Mouse (Mus musculus) neural tube, embryonic 12.5 days (tissue): ENCODE data around the gene Srgap3. TPM values are rescaled to one million over a fixed set of nuclear protein-coding genes. Genes with fewer than 3 reads are reported as not detected.

ENCODE experiments used
- ATAC-seq: fragments of 200-750 bp; cut with Nextera tagmentation; 2 replicates; pipeline ENCODE4 v1.8.0; 2017; ENCODE audit warnings: low read depth, mild to moderate bottlenecking, moderate TSS enrichment, moderate library complexity; ENCODE audit not compliant: low FRiP score
- H3K27ac ChIP-seq: fragments of 300-500 bp; sonication (generic); 2 replicates; pipeline ENCODE4 v1.5.1; 2016
- H3K27me3 ChIP-seq: fragments of 300-500 bp; sonication (generic); replicated peaks from 2 replicates; pipeline ENCODE4 v1.6.1; 2016; ENCODE audit warnings: mild to moderate bottlenecking
- H3K36me3 ChIP-seq: fragments of 300-500 bp; sonication (generic); 2 replicates; pipeline ENCODE4 v1.6.1; 2016; ENCODE audit warnings: mild to moderate bottlenecking
- H3K4me1 ChIP-seq: fragments of 300-500 bp; sonication (generic); 2 replicates; pipeline ENCODE4 v1.6.1; 2016
- H3K4me2 ChIP-seq: fragments of 300-500 bp; sonication (generic); replicated peaks from 2 replicates; pipeline ENCODE4 v1.6.1; 2016; ENCODE audit warnings: mild to moderate bottlenecking
- H3K4me3 ChIP-seq: fragments of 300-500 bp; sonication (generic); 2 replicates; pipeline ENCODE4 v1.5.1; 2016
- H3K9ac ChIP-seq: fragments of 300-500 bp; sonication (generic); 2 replicates; pipeline ENCODE4 v1.6.1; 2016; ENCODE audit warnings: mild to moderate bottlenecking
- H3K9me3 ChIP-seq: fragments of 300-500 bp; sonication (generic); 2 replicates; pipeline ENCODE4 v1.6.1; 2016; ENCODE audit warnings: mild to moderate bottlenecking
- WGBS: fragments of 180-500 bp; shearing (Covaris S2); methylation state at CpG from one replicate; pipeline ENCODE4 v1.1.7; 2016; 5-methylcytosine and 5-hydroxymethylcytosine counted together
- polyA plus RNA-seq: library from polyadenylated mRNA; unstranded; fragments of >200 nt; fragmentation: Nextera tagmentation; extraction: Ambion mirVana; gene quantifications from 2 replicates; pipeline ENCODE4 v1.2.1, GENCODE M21; 2016

Srgap3 gene
- polyA plus RNA-seq, 1 experiment from 2014 or later: 37.0 TPM

- Histone ChIP-seq H3K27me3 (no peaks in the 10 kb centered on the region), H3K27ac (no peak overlapping the region), H3K4me3 (no peak overlapping the region), H3K4me1 (peaks cover 38% of the 10 kb centered on the region), H3K9ac (no peak overlapping the region), H3K4me2 (no peak overlapping the region), H3K36me3 (peaks cover 5% of the 10 kb centered on the region; the same call in 1 of the 2 replicates), H3K9me3 (no peaks in the 10 kb centered on the region)
- 93% methylated on average over 7 of the region's 7 CpGs for WGBS
- no peak for ATAC-seq
These were observed 128.6 kb downstream of the Srgap3 start for GRCm38 (mm10) chr6:112818403-112818901.

GRCm38 (mm10) chr6:112815604-112816003 lies 131.5 kb downstream of the Srgap3 start:
- Histone ChIP-seq H3K36me3 (0 out of 2 replicates have a peak, but pooled peaks cover 5% of the 10 kb centered on the region), H3K27ac (0 out of 2 replicates have a peak overlapping the region, but pooled peaks have one; percentile 51), H3K4me1 (peaks cover 47% of the 10 kb centered on the region), H3K4me3 (no peak overlapping the region), H3K9me3 (no peaks in the 10 kb centered on the region), H3K9ac (no peak overlapping the region), H3K4me2 (no peak overlapping the region), H3K27me3 (no peaks in the 10 kb centered on the region)
- 55% methylated on average over 6 of the region's 6 CpGs for WGBS
- ATAC-seq: no peak

GRCm38 (mm10) chr6:112814525-112815086 lies 132.5 kb downstream of the Srgap3 start:
- no peaks in the 10 kb centered on the region for H3K9me3 ChIP-seq
- H3K9ac ChIP-seq: peak overlapping the region; percentile 18; the same call in 1 of the 2 replicates
- 0 out of 2 replicates have a peak, but pooled peaks cover 5% of the 10 kb centered on the region for H3K36me3 ChIP-seq
- H3K4me3 ChIP-seq: no peak overlapping the region
- 0 out of 2 replicates have a peak, but pooled peaks have one; percentile 7 for ATAC-seq
- no peak overlapping the region for H3K4me2 ChIP-seq
- H3K4me1 ChIP-seq: peaks cover 50% of the 10 kb centered on the region
- H3K27ac ChIP-seq: peak overlapping the region; percentile 51; the same call in 1 of the 2 replicates
- H3K27me3 ChIP-seq: no peaks in the 10 kb centered on the region
- WGBS: 31% methylated on average over 5 of the region's 5 CpGs

- WGBS: 93% methylated on average over 7 of the region's 7 CpGs
- ATAC-seq: no peak
- H3K27me3 ChIP-seq: no peaks in the 10 kb centered on the region
- H3K36me3 ChIP-seq: 0 out of 2 replicates have a peak, but pooled peaks cover 5% of the 10 kb centered on the region
- no peak overlapping the region for H3K4me2 ChIP-seq
- no peak overlapping the region for H3K27ac ChIP-seq
- peaks cover 65% of the 10 kb centered on the region for H3K4me1 ChIP-seq
- H3K9me3 ChIP-seq: no peaks in the 10 kb centered on the region
- H3K4me3 ChIP-seq: no peak overlapping the region
- no peak overlapping the region for H3K9ac ChIP-seq
These were observed 134.2 kb downstream of the Srgap3 start for GRCm38 (mm10) chr6:112812884-112813283.

GRCm38 (mm10) chr6:112810521-112810830 lies 136.6 kb downstream of the Srgap3 start:
- H3K4me1 ChIP-seq: peaks cover 54% of the 10 kb centered on the region
- peak overlapping the region; percentile 20 for H3K4me2 ChIP-seq
- H3K27ac ChIP-seq: peak overlapping the region; percentile 94
- H3K9ac ChIP-seq: no peak overlapping the region
- no peaks in the 10 kb centered on the region for H3K9me3 ChIP-seq
- no peak; the same call in 1 of the 2 replicates for ATAC-seq
- no peaks in the 10 kb centered on the region for H3K27me3 ChIP-seq
- 51% methylated on average over 4 of the region's 4 CpGs for WGBS
- H3K36me3 ChIP-seq: peaks cover 4% of the 10 kb centered on the region; the same call in 1 of the 2 replicates
- no peak overlapping the region for H3K4me3 ChIP-seq

- H3K27ac ChIP-seq: peak overlapping the region; percentile 94
- peaks cover 48% of the 10 kb centered on the region for H3K4me1 ChIP-seq
- 17% methylated on average over 15 of the region's 15 CpGs for WGBS
- H3K9ac ChIP-seq: no peak overlapping the region
- ATAC-seq: peak; percentile 83
- H3K9me3 ChIP-seq: no peaks in the 10 kb centered on the region
- peak overlapping the region; percentile 20 for H3K4me2 ChIP-seq
- peaks cover 4% of the 10 kb centered on the region; the same call in 1 of the 2 replicates for H3K36me3 ChIP-seq
- H3K4me3 ChIP-seq: no peak overlapping the region
- no peaks in the 10 kb centered on the region for H3K27me3 ChIP-seq
These were observed 137.2 kb downstream of the Srgap3 start for GRCm38 (mm10) chr6:112809658-112810520.

GRCm38 (mm10) chr6:112808738-112809137 lies 138.3 kb downstream of the Srgap3 start:
- no peak overlapping the region for H3K9ac ChIP-seq
- no peaks in the 10 kb centered on the region for H3K9me3 ChIP-seq
- no peak for ATAC-seq
- H3K4me1 ChIP-seq: peaks cover 46% of the 10 kb centered on the region
- 62% methylated on average over 9 of the region's 9 CpGs for WGBS
- no peak overlapping the region for H3K4me2 ChIP-seq
- H3K27me3 ChIP-seq: no peaks in the 10 kb centered on the region
- H3K36me3 ChIP-seq: peaks cover 4% of the 10 kb centered on the region; the same call in 1 of the 2 replicates
- peak overlapping the region; percentile 94 for H3K27ac ChIP-seq
- no peak overlapping the region for H3K4me3 ChIP-seq

- ATAC-seq: no peak
These were observed 145.1 kb downstream of the Srgap3 start for GRCm38 (mm10) chr6:112801917-112802316.

GRCm38 (mm10) chr6:112798378-112798777 lies 148.7 kb downstream of the Srgap3 start:
- no peaks in the 10 kb centered on the region for H3K4me1 ChIP-seq
- WGBS: 82% methylated on average over 5 of the region's 5 CpGs
- no peak for ATAC-seq
- no peak overlapping the region for H3K4me3 ChIP-seq
- H3K27me3 ChIP-seq: no peaks in the 10 kb centered on the region
- H3K36me3 ChIP-seq: peaks cover 18% of the 10 kb centered on the region
- no peak overlapping the region for H3K9ac ChIP-seq
- H3K27ac ChIP-seq: no peak overlapping the region
- no peak overlapping the region for H3K4me2 ChIP-seq
- H3K9me3 ChIP-seq: no peaks in the 10 kb centered on the region

More at GRCm38 (mm10) chr6:112801917-112802316, 145.1 kb downstream of the Srgap3 start:
- Histone ChIP-seq H3K4me2 (no peak overlapping the region), H3K9ac (no peak overlapping the region), H3K9me3 (no peaks in the 10 kb centered on the region), H3K27ac (no peak overlapping the region), H3K4me3 (no peak overlapping the region), H3K4me1 (no peaks in the 10 kb centered on the region), H3K36me3 (no peaks in the 10 kb centered on the region; the same call in 1 of the 2 replicates), H3K27me3 (no peaks in the 10 kb centered on the region)
- 82% methylated on average over 3 of the region's 3 CpGs for WGBS

- Histone ChIP-seq H3K4me1 (no peaks in the 10 kb centered on the region), H3K4me3 (no peak overlapping the region), H3K36me3 (peaks cover 29% of the 10 kb centered on the region), H3K9me3 (no peaks in the 10 kb centered on the region), H3K9ac (no peak overlapping the region), H3K27ac (no peak overlapping the region), H3K4me2 (no peak overlapping the region), H3K27me3 (no peaks in the 10 kb centered on the region)
- ATAC-seq: no peak
- 87% methylated on average over 2 of the region's 2 CpGs for WGBS
These were observed 150.5 kb downstream of the Srgap3 start for GRCm38 (mm10) chr6:112796607-112797006.

- Histone ChIP-seq H3K27me3 (no peaks in the 10 kb centered on the region), H3K9ac (no peak overlapping the region), H3K4me1 (peaks cover 6% of the 10 kb centered on the region; the same call in 1 of the 2 replicates), H3K27ac (no peak overlapping the region), H3K36me3 (peaks cover 29% of the 10 kb centered on the region), H3K4me3 (no peak overlapping the region), H3K4me2 (no peak overlapping the region), H3K9me3 (no peaks in the 10 kb centered on the region)
- no peak for ATAC-seq
- WGBS: 96% methylated on average over 5 of the region's 5 CpGs
These were observed 153.2 kb downstream of the Srgap3 start for GRCm38 (mm10) chr6:112793887-112794286.

- peaks cover 22% of the 10 kb centered on the region for H3K36me3 ChIP-seq
- 59% methylated on average over 6 of the region's 6 CpGs for WGBS
- H3K4me2 ChIP-seq: no peak overlapping the region
- peak overlapping the region; percentile 37; the same call in 1 of the 2 replicates for H3K27ac ChIP-seq
- H3K4me3 ChIP-seq: no peak overlapping the region
- peaks cover 6% of the 10 kb centered on the region; the same call in 1 of the 2 replicates for H3K4me1 ChIP-seq
- H3K27me3 ChIP-seq: no peaks in the 10 kb centered on the region
- H3K9me3 ChIP-seq: no peaks in the 10 kb centered on the region
- H3K9ac ChIP-seq: no peak overlapping the region
- ATAC-seq: no peak
These were observed 157.2 kb downstream of the Srgap3 start for GRCm38 (mm10) chr6:112789901-112790300.
